Mouse (Mus musculus) heart, postnatal 0 days (tissue): Measurements from ENCODE around the gene Hsph1.

Experiments used
- CTCF ChIP-seq: IDR thresholded peaks from 2 replicates; pipeline ENCODE4 v1.5.1; 2016; ENCODE audit warnings: antibody characterized with exemption, control low read depth, low read depth
- EP300 ChIP-seq: IDR thresholded peaks from 2 replicates; pipeline ENCODE4 v1.6.1; 2016; ENCODE audit warnings: antibody characterized with exemption, low read depth

- TF ChIP-seq CTCF: no peak
- no peak for TF ChIP-seq EP300
Observed at GRCm38 (mm10) chr5:149650179-149650553, 14.0 kb upstream of the Hsph1 start.
